Mouse (Mus musculus): ENCODE measurements around the gene Ndrg3. TPM values are rescaled to one million over a fixed set of nuclear protein-coding genes. Genes with fewer than 3 reads are reported as not detected.
"Not testable (repeated sequence)": the region's sequence is repeated elsewhere in the genome, so short reads cannot be mapped to it uniquely, and the experiment has no call there.

Ndrg3 gene
- total and polyA plus RNA-seq, 3 experiments = 14.3 to 139 (median 113) TPM

- Histone ChIP-seq H3K36me3 (replicated peaks) (no peaks in the 10 kb centered on the region), H3K4me1 (ENCODE audit: insufficient read depth, low read depth, low read length) (peaks cover 64% of the 10 kb centered on the region), H3K9me3 (replicated peaks) (no peaks in the 10 kb centered on the region), H3K4me3 (ENCODE audit: low read depth, low read length) (no peak overlapping the region), H3K27me3 (ENCODE audit: insufficient read depth, low read length) (peaks cover 2% of the 10 kb centered on the region; the same call in 1 of the 2 replicates)
- no peak for DNase-seq (ENCODE audit: low spot score)
- TF ChIP-seq POLR2AphosphoS5 (IDR thresholded peaks at IDR 0.05; ENCODE audit: insufficient replicate concordance, low read depth, low read length) (no peak), GATA1 (IDR thresholded peaks at IDR 0.05; ENCODE audit: borderline replicate concordance, low read length) (no peak), CTCF (IDR thresholded peaks at IDR 0.05; ENCODE audit: low read depth, low read length) (no peak), GATA2 (IDR thresholded peaks at IDR 0.05; ENCODE audit: borderline replicate concordance, low read depth, low read length) (no peak), TAL1 (conservative IDR thresholded peaks at IDR 0.05; ENCODE audit: low read depth, low read length) (no peak)
- ATAC-seq (ENCODE audit: extremely low read depth, insufficient number of reproducible peaks, low FRiP score, poor library complexity, severe bottlenecking) = no peak
Observed at GRCm38 (mm10) chr2:156886084-156886631, 105.7 kb downstream of the Ndrg3 start.

DNA sequence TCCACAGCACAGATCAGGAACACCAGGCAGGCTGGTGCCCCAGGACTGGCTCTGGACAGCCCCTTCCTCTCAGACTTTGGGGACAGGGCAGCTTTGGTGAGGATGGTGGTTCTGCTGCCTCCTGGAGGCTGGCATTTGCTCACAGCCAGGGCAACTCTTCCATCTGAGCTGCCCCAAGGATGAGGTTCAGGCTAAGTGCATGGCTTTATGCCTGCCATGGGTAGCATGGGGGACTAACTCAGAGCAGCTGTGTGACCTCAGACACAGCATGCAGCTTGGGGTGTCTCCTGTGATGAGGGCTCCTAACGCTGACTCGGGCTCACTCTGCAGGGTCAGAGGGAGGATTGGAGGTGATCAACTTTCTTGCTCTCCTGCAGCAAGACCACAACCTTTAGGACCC is 106.2 kb downstream of the Ndrg3 start:
- not testable (repeated sequence) for DNase-seq (ENCODE audit: low spot score); H3K4me3 ChIP-seq (ENCODE audit: low read depth, low read length); H3K27me3 ChIP-seq (ENCODE audit: insufficient read depth, low read length); H3K9me3 ChIP-seq (replicated peaks); H3K36me3 ChIP-seq (replicated peaks); ATAC-seq (ENCODE audit: extremely low read depth, insufficient number of reproducible peaks, low FRiP score, poor library complexity, severe bottlenecking)
- H3K4me1 ChIP-seq (ENCODE audit: insufficient read depth, low read depth, low read length) = peaks cover 63% of the 10 kb centered on the region

GRCm38 (mm10) chr2:156884396-156885211 is 107.3 kb downstream of the Ndrg3 start:
- DNase-seq (ENCODE audit: low spot score) (no peak), ATAC-seq (ENCODE audit: extremely low read depth, insufficient number of reproducible peaks, low FRiP score, poor library complexity, severe bottlenecking) (no peak)
- no peaks in the 10 kb centered on the region for H3K9me3 ChIP-seq (replicated peaks)
- no peak for TF ChIP-seq POLR2AphosphoS5 (IDR thresholded peaks at IDR 0.05; ENCODE audit: insufficient replicate concordance, low read depth, low read length)
- no peak for TF ChIP-seq CTCF (IDR thresholded peaks at IDR 0.05; ENCODE audit: low read depth, low read length)
- no peaks in the 10 kb centered on the region for H3K36me3 ChIP-seq (replicated peaks)
- H3K4me3 ChIP-seq (ENCODE audit: low read depth, low read length) = no peak overlapping the region; the same call in 1 of the 2 replicates
- H3K4me1 ChIP-seq (ENCODE audit: insufficient read depth, low read depth, low read length) = peaks cover 74% of the 10 kb centered on the region
- H3K27me3 ChIP-seq (ENCODE audit: insufficient read depth, low read length) = peaks cover 2% of the 10 kb centered on the region; the same call in 1 of the 2 replicates

GRCm38 (mm10) chr2:156882431-156883001 is 109.3 kb downstream of the Ndrg3 start:
- ATAC-seq (ENCODE audit: extremely low read depth, insufficient number of reproducible peaks, low FRiP score, poor library complexity, severe bottlenecking) (peak; percentile 82), DNase-seq (ENCODE audit: low spot score) (peak; percentile 83)
- TF ChIP-seq GATA1 (IDR thresholded peaks at IDR 0.05; ENCODE audit: borderline replicate concordance, low read length) (no peak), POLR2AphosphoS5 (IDR thresholded peaks at IDR 0.05; ENCODE audit: insufficient replicate concordance, low read depth, low read length) (no peak), GATA2 (IDR thresholded peaks at IDR 0.05; ENCODE audit: borderline replicate concordance, low read depth, low read length) (no peak), CTCF (IDR thresholded peaks at IDR 0.05; ENCODE audit: low read depth, low read length) (no peak), TAL1 (conservative IDR thresholded peaks at IDR 0.05; ENCODE audit: low read depth, low read length) (peak; percentile 44)
- peaks cover 90% of the 10 kb centered on the region for H3K4me1 ChIP-seq (ENCODE audit: insufficient read depth, low read depth, low read length)
- H3K27me3 ChIP-seq (ENCODE audit: insufficient read depth, low read length) = no peaks in the 10 kb centered on the region; the same call in 1 of the 2 replicates
- H3K9me3 ChIP-seq (replicated peaks) = no peaks in the 10 kb centered on the region
- peak overlapping the region; percentile 52; the same call in 1 of the 2 replicates for H3K4me3 ChIP-seq (ENCODE audit: low read depth, low read length)
- H3K36me3 ChIP-seq (replicated peaks) = no peaks in the 10 kb centered on the region

GRCm38 (mm10) chr2:156879541-156879940 is 112.3 kb downstream of the Ndrg3 start:
- Histone ChIP-seq H3K9me3 (replicated peaks) (no peaks in the 10 kb centered on the region), H3K4me3 (ENCODE audit: low read depth, low read length) (no peak overlapping the region; the same call in 1 of the 2 replicates), H3K4me1 (ENCODE audit: insufficient read depth, low read depth, low read length) (peaks cover 75% of the 10 kb centered on the region), H3K36me3 (replicated peaks) (peaks cover 22% of the 10 kb centered on the region), H3K27me3 (ENCODE audit: insufficient read depth, low read length) (no peaks in the 10 kb centered on the region)
- DNase-seq (ENCODE audit: low spot score) (no peak), ATAC-seq (ENCODE audit: extremely low read depth, insufficient number of reproducible peaks, low FRiP score, poor library complexity, severe bottlenecking) (no peak)
- no peak for TF ChIP-seq CTCF (IDR thresholded peaks at IDR 0.05; ENCODE audit: low read depth, low read length)

DNA sequence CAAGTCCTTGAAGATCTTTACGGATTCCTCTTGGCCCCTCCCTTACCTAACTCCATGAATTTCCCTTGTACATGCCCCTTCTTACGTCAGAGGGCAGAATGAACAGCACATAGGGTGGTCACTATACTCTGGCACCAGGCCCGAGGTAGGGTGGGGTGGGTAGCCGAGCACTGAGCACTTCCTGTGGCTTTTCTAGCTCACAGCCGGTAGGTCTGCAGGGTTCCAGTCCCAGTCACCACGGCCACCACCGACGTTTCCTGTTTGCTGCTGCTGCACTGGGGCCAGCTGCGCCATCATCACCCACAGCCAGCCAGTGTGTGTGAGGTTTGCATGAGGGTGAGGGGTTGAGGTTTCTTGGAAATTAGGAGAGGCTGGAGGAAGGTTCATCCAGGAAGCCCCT is 114.1 kb downstream of the Ndrg3 start:
- Histone ChIP-seq H3K27me3 (ENCODE audit: insufficient read depth, low read length) (no peaks in the 10 kb centered on the region), H3K4me1 (ENCODE audit: insufficient read depth, low read depth, low read length) (peaks cover 80% of the 10 kb centered on the region), H3K9me3 (replicated peaks) (no peaks in the 10 kb centered on the region), H3K36me3 (replicated peaks) (peaks cover 40% of the 10 kb centered on the region), H3K4me3 (ENCODE audit: low read depth, low read length) (no peak overlapping the region; the same call in 1 of the 2 replicates)
- TF ChIP-seq GATA1 (IDR thresholded peaks at IDR 0.05; ENCODE audit: borderline replicate concordance, low read length) (no peak), CTCF (IDR thresholded peaks at IDR 0.05; ENCODE audit: low read depth, low read length) (no peak), TAL1 (conservative IDR thresholded peaks at IDR 0.05; ENCODE audit: low read depth, low read length) (no peak), POLR2AphosphoS5 (IDR thresholded peaks at IDR 0.05; ENCODE audit: insufficient replicate concordance, low read depth, low read length) (no peak), GATA2 (IDR thresholded peaks at IDR 0.05; ENCODE audit: borderline replicate concordance, low read depth, low read length) (no peak)
- DNase-seq (ENCODE audit: low spot score) = peak; percentile 42
- no peak for ATAC-seq (ENCODE audit: extremely low read depth, insufficient number of reproducible peaks, low FRiP score, poor library complexity, severe bottlenecking)

Other genes with a start within 250 kb of the Ndrg3 start
- not detected in 2 replicates for gene Myl9, start 216.6 kb downstream of the Ndrg3 start, total RNA-seq (2014; fragmentation: Nextera tagmentation)
- gene Myl9, start 216.6 kb downstream of the Ndrg3 start, total RNA-seq (2017) = 1.3 TPM in 1 of 2 replicates, not detected in the other
- 0.43 and 0.44 TPM in 2 replicates for gene Myl9, start 216.6 kb downstream of the Ndrg3 start, polyA plus RNA-seq (2012)
- 22.8 and 25.7 TPM in 2 replicates for gene Tgif2, start 152.0 kb downstream of the Ndrg3 start, total RNA-seq (2014; fragmentation: Nextera tagmentation)
- 24.9 and 26.7 TPM in 2 replicates for gene Tgif2, start 152.0 kb downstream of the Ndrg3 start, total RNA-seq (2017)
- gene Tgif2, start 152.0 kb downstream of the Ndrg3 start, polyA plus RNA-seq (2012) = 60.6 and 77.6 TPM in 2 replicates
- 4.2 and 6.8 TPM in 2 replicates for gene 4930518I15Rik, start 134.1 kb downstream of the Ndrg3 start, total RNA-seq (2014; fragmentation: Nextera tagmentation)
- 1.6 and 1.9 TPM in 2 replicates for gene 4930518I15Rik, start 134.1 kb downstream of the Ndrg3 start, total RNA-seq (2017)
- gene 4930518I15Rik, start 134.1 kb downstream of the Ndrg3 start, polyA plus RNA-seq (2012) = 0.09 TPM in 2 replicates
- 97.3 and 108 TPM in 2 replicates for gene Rab5if, start 128.9 kb downstream of the Ndrg3 start, total RNA-seq (2014; fragmentation: Nextera tagmentation)
- gene Rab5if, start 128.9 kb downstream of the Ndrg3 start, total RNA-seq (2017) = 210 and 302 TPM in 2 replicates
- gene Rab5if, start 128.9 kb downstream of the Ndrg3 start, polyA plus RNA-seq (2012) = 103 and 173 TPM in 2 replicates
- 0.83 TPM in 1 of 2 replicates, not detected in the other for gene Sla2, start 104.9 kb downstream of the Ndrg3 start, total RNA-seq (2014; fragmentation: Nextera tagmentation)
- gene Sla2, start 104.9 kb downstream of the Ndrg3 start, total RNA-seq (2017) = 0.98 and 1.0 TPM in 2 replicates
- gene Sla2, start 104.9 kb downstream of the Ndrg3 start, polyA plus RNA-seq (2012) = 0.62 and 0.83 TPM in 2 replicates
- 39.7 and 48.3 TPM in 2 replicates for gene Dsn1, start 15.1 kb upstream of the Ndrg3 start, total RNA-seq (2014; fragmentation: Nextera tagmentation)
- gene Dsn1, start 15.1 kb upstream of the Ndrg3 start, total RNA-seq (2017) = 106 and 123 TPM in 2 replicates
- gene Dsn1, start 15.1 kb upstream of the Ndrg3 start, polyA plus RNA-seq (2012) = 4.7 and 5.3 TPM in 2 replicates
- gene Soga1, start 87.2 kb upstream of the Ndrg3 start, total RNA-seq (2014; fragmentation: Nextera tagmentation) = 2.1 and 2.6 TPM in 2 replicates
- gene Soga1, start 87.2 kb upstream of the Ndrg3 start, total RNA-seq (2017) = 6.0 TPM in 2 replicates
- 15.9 and 16.4 TPM in 2 replicates for gene Soga1, start 87.2 kb upstream of the Ndrg3 start, polyA plus RNA-seq (2012)
- not detected in 2 replicates for gene Tldc2, start 95.0 kb upstream of the Ndrg3 start, total RNA-seq (2014; fragmentation: Nextera tagmentation)
- gene Tldc2, start 95.0 kb upstream of the Ndrg3 start, total RNA-seq (2017) = not detected in 2 replicates
- gene Tldc2, start 95.0 kb upstream of the Ndrg3 start, polyA plus RNA-seq (2012) = not detected in 2 replicates
- 153 and 177 TPM in 2 replicates for gene Samhd1, start 143.2 kb upstream of the Ndrg3 start, total RNA-seq (2014; fragmentation: Nextera tagmentation)
- gene Samhd1, start 143.2 kb upstream of the Ndrg3 start, total RNA-seq (2017) = 99.6 and 109 TPM in 2 replicates
- 19.9 and 23.6 TPM in 2 replicates for gene Samhd1, start 143.2 kb upstream of the Ndrg3 start, polyA plus RNA-seq (2012)
- gene Rbl1, start 212.5 kb upstream of the Ndrg3 start, total RNA-seq (2014; fragmentation: Nextera tagmentation) = 96.7 and 97.4 TPM in 2 replicates
- gene Rbl1, start 212.5 kb upstream of the Ndrg3 start, total RNA-seq (2017) = 74.1 and 88.2 TPM in 2 replicates
- 10.9 and 11.1 TPM in 2 replicates for gene Rbl1, start 212.5 kb upstream of the Ndrg3 start, polyA plus RNA-seq (2012)

Data from G1E (cell line).